Mouse (Mus musculus): Measurements from ENCODE around the gene Smug1.

DNA sequence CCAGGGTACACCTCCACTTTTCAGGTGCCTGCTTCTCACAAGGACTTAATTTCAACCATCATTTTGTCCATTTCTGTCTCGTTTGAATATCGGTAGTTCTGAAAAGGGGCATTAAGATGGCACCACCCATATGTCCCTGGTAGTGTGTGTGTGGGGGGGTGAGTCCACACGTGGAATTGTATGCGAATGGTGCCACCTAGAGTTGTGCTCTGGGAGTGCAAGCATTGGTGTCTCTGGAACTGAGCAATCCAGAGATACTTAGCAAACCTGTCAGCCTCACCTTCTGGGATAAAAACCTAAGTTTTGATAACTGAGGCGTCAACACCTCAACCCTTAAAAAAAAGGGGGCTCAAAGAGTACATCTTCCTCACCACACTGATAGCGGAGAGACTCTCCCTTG is 53.8 kb downstream of the Smug1 start:
- TF ChIP-seq CTCF (IDR thresholded peaks at IDR 0.05; ENCODE audit: control insufficient read depth, insufficient read depth, insufficient read length) (no peak), MYOD1 (IDR thresholded peaks at IDR 0.05; ENCODE audit: control insufficient read depth, insufficient read length, low read depth) (no peak), CEBPB (IDR thresholded peaks at IDR 0.05; ENCODE audit: low read depth) (no peak), MAX (IDR thresholded peaks at IDR 0.05) (no peak), USF1 (IDR thresholded peaks at IDR 0.05; ENCODE audit: low read depth) (no peak)

Measured in C2C12 (cell line).